Mouse (Mus musculus) leukemia stem cell, adult 10-12 weeks (primary cell): ENCODE data around the gene Mup9. TPM values are rescaled to one million over a fixed set of nuclear protein-coding genes. Genes with fewer than 3 reads are reported as not detected.

ENCODE experiments used
- polyA plus RNA-seq: library from polyadenylated mRNA; stranded (reverse); fragments of >175 nt; gene quantifications from 2 replicates; pipeline ENCODE4 v1.2.3, GENCODE M21; 2012; ENCODE audit warnings: low replicate concordance

Mup9 gene
- not detected in 2 replicates for polyA plus RNA-seq

DNA sequence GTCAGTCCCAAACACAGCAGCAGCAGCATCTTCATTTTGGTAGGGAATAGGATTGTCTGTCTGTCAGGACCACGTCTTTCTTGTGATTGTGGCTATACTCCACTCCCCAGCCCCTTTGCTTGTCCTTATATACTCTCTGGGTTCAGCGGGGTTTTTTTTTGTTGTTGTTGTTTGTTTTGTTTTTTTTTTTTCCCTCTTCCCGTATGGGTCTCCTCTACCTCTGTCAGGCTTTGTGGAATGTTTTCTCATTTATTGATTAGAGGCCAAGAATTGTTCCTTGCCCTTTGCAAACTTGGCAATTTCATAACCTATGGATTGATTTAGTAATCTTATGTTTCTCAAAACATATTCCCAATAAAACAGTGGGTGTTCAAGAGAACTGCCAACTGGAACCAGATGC is at the start of gene Mup9:
Mup9 (minus strand) TSS at position 101 of the 400 bp plus-strand sequence.

Other genes with a start within 250 kb of the Mup9 start
- gene Mup8, start 199.4 kb downstream of the Mup9 start, polyA plus RNA-seq: not detected in 2 replicates
- not detected in 2 replicates for gene Mup1, start 80.0 kb upstream of the Mup9 start, polyA plus RNA-seq
- not detected in 2 replicates for gene Mup10, start 160.2 kb upstream of the Mup9 start, polyA plus RNA-seq
- not detected in 2 replicates for gene Mup11, start 240.5 kb upstream of the Mup9 start, polyA plus RNA-seq